ENCODE assay signal across 24 mouse cellular contexts in the genomic region with DNA sequence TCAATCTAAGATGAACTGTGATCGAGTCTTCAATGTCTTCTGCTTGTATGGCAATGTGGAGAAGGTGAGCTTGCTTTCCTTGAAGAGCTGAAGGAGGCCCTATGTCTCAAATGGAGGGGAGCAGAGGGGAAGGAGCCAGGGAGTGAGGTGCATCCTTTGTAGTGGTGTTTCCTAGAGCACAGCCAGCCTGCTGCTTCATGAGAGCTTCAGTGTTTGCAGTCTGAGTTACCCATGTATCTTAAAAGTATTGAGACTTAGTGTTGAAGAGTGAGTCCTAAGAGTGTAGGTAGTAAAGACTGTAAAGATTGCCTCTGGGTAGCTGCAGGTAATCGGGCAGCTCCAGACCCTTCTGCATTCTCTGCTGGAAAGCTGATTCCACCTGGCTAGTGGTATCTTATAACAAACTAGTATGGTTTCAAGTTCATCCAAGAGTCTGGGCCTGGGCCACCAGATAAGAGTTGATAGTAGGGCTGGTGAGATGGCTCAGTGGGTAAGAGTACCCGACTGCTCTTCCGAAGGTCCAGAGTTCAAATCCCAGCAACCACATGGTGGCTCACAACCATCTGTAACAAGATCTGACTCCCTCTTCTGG. TPM values are rescaled to one million over a fixed set of nuclear protein-coding genes. Genes with fewer than 3 reads are reported as not detected.
DNase-seq lines count a peak whose midpoint lies in the region; ATAC-seq and TF ChIP-seq lines count a peak whose summit lies in the region.
"Had no signal": no experiment of that assay in that cellular context is flagged by ENCODE, and none has a peak within 500 bp of the region (broad histone marks: within the 10 kb centered on the region; RNA-seq: fewer than 3 reads in every experiment).

No protein-coding gene starts in this region.

- no peak for DNase-seq in gastrocnemius, adult 2 months
- no peak for DNase-seq in gastrocnemius, postnatal 25 days
- DNase-seq in midbrain, embryonic 10.5 days (ENCODE audit: low spot score): no peak
- no peak for DNase-seq in midbrain, postnatal 0 days (ENCODE audit: low spot score)
- DNase-seq in liver, embryonic 14.5 days (ENCODE audit: low read depth in 3 of 3, low spot score in 3 of 3): no peak
- DNase-seq in spleen, adult 12 weeks (ENCODE audit: low spot score): no peak
- no peak for DNase-seq in left cerebral cortex, postnatal 25 days (ENCODE audit: low spot score in 2 of 2)
- DNase-seq: adrenal gland, postnatal 25 days; heart, postnatal 14 days; kidney, adult 8-10 months; kidney, postnatal 14 days; midbrain, embryonic 14.5 days; right cerebral cortex, postnatal 14 days; spleen, adult 18-20 months had no signal

- H3K4me2 ChIP-seq in midbrain, postnatal 0 days (ENCODE audit: low read depth, low read length, poor library complexity, severe bottlenecking): no peak overlapping the region
- H3K4me2 ChIP-seq in liver, embryonic 14.5 days (ENCODE audit: low read depth): no peak overlapping the region
- H3K4me2 ChIP-seq in midbrain, embryonic 13.5 days (replicated peaks): no peak overlapping the region
- H3K4me2 ChIP-seq: forebrain, embryonic 12.5 days; heart, embryonic 12.5 days; limb, embryonic 12.5 days had no signal

- 90% methylated on average over 4 of the region's 4 CpGs for WGBS in midbrain, embryonic 10.5 days
- WGBS in midbrain, postnatal 0 days: 83% methylated on average over 4 of the region's 4 CpGs
- 55% methylated on average over 4 of the region's 4 CpGs for WGBS in liver, embryonic 14.5 days (ENCODE audit: insufficient replicate concordance)
- WGBS in midbrain, embryonic 13.5 days: 76% methylated on average over 4 of the region's 4 CpGs

- TF ChIP-seq EP300 in liver, embryonic 14.5 days (IDR thresholded peaks at IDR 0.05; ENCODE audit: low read depth): peak; percentile 42

- no peaks in the 10 kb centered on the region for H3K27me3 ChIP-seq in midbrain, embryonic 10.5 days (ENCODE audit: low read depth, poor library complexity, severe bottlenecking)
- H3K27me3 ChIP-seq in midbrain, postnatal 0 days (ENCODE audit: insufficient read depth, low read length): no peaks in the 10 kb centered on the region
- no peaks in the 10 kb centered on the region for H3K27me3 ChIP-seq in liver, embryonic 14.5 days (ENCODE audit: control insufficient read depth, insufficient read depth, low read length)
- no peaks in the 10 kb centered on the region for H3K27me3 ChIP-seq in midbrain, embryonic 13.5 days
- H3K27me3 ChIP-seq: forebrain, embryonic 12.5 days; heart, embryonic 12.5 days; hindbrain, embryonic 12.5 days; limb, embryonic 12.5 days had no signal

- no peak overlapping the region for H3K9ac ChIP-seq in midbrain, postnatal 0 days (replicated peaks; ENCODE audit: low read length, poor library complexity, severe bottlenecking)
- H3K9ac ChIP-seq in liver, embryonic 14.5 days (replicated peaks): no peak overlapping the region
- H3K9ac ChIP-seq in midbrain, embryonic 13.5 days (replicated peaks): no peak overlapping the region
- H3K9ac ChIP-seq: forebrain, embryonic 12.5 days; limb, embryonic 12.5 days had no signal

- H3K4me1 ChIP-seq in midbrain, embryonic 10.5 days: peaks cover 86% of the 10 kb centered on the region
- no peaks in the 10 kb centered on the region for H3K4me1 ChIP-seq in midbrain, postnatal 0 days (ENCODE audit: insufficient read depth, low read length)
- peaks cover 5 to 10% of the 10 kb centered on the region in 2 experiments for H3K4me1 ChIP-seq in liver, embryonic 14.5 days (replicated peaks; ENCODE audit: control insufficient read depth in 2 of 2, insufficient read depth in 2 of 2, low read length in 1 of 2)
- peaks cover 75% of the 10 kb centered on the region for H3K4me1 ChIP-seq in midbrain, embryonic 13.5 days (replicated peaks)

- no peaks in the 10 kb centered on the region for H3K9me3 ChIP-seq in midbrain, embryonic 10.5 days (replicated peaks)
- H3K9me3 ChIP-seq in midbrain, postnatal 0 days (ENCODE audit: low read length): no peaks in the 10 kb centered on the region
- H3K9me3 ChIP-seq in liver, embryonic 14.5 days (ENCODE audit: control insufficient read depth, low read length): no peaks in the 10 kb centered on the region
- H3K9me3 ChIP-seq in midbrain, embryonic 13.5 days: no peaks in the 10 kb centered on the region
- H3K9me3 ChIP-seq: forebrain, embryonic 12.5 days; heart, embryonic 12.5 days; hindbrain, embryonic 12.5 days; limb, embryonic 12.5 days had no signal

- intact Hi-C loops in gastrocnemius, adult 2 months (cut with DNase I): no loop called here
- intact Hi-C loops in left cerebral cortex, postnatal 25 days (cut with DNase I): no loop called here

- H3K4me3 ChIP-seq in gastrocnemius, adult 2 months: no peak overlapping the region
- H3K4me3 ChIP-seq in midbrain, embryonic 10.5 days: peak overlapping the region; percentile 15; the same call in 1 of the 2 replicates
- no peak overlapping the region for H3K4me3 ChIP-seq in midbrain, postnatal 0 days (ENCODE audit: low read depth, low read length)
- H3K4me3 ChIP-seq in liver, embryonic 14.5 days (ENCODE audit: insufficient read depth in 1 of 2, low read depth in 2 of 2, low read length in 2 of 2): no peak overlapping the region
- H3K4me3 ChIP-seq in midbrain, embryonic 13.5 days (replicated peaks): no peak overlapping the region
- H3K4me3 ChIP-seq: forebrain, embryonic 12.5 days; heart, embryonic 12.5 days; hindbrain, embryonic 12.5 days; limb, embryonic 12.5 days had no signal

- TF ChIP-seq CTCF in gastrocnemius, adult 2 months (IDR thresholded peaks at IDR 0.05): no peak
- no peak for TF ChIP-seq CTCF in midbrain, postnatal 0 days (IDR thresholded peaks at IDR 0.05)
- TF ChIP-seq CTCF in liver, embryonic 14.5 days (IDR thresholded peaks at IDR 0.05; ENCODE audit: low read depth): no peak

- no peak for ATAC-seq in midbrain, postnatal 0 days (ENCODE audit: low FRiP score)
- ATAC-seq in liver, embryonic 14.5 days (ENCODE audit: insufficient read depth): peak; percentile 48; the same call in 1 of the 2 replicates
- ATAC-seq in midbrain, embryonic 13.5 days: no peak
- ATAC-seq: inflammation-experienced regulatory T-cells, adult 6 months; lung, postnatal 0 days had no signal

- H3K36me3 ChIP-seq in midbrain, embryonic 10.5 days: peaks cover 95% of the 10 kb centered on the region
- H3K36me3 ChIP-seq in midbrain, postnatal 0 days (ENCODE audit: insufficient read depth, low read length): peaks cover 69% of the 10 kb centered on the region
- peaks cover 92% of the 10 kb centered on the region for H3K36me3 ChIP-seq in liver, embryonic 14.5 days (replicated peaks; ENCODE audit: control insufficient read depth, insufficient read depth, low read depth)
- H3K36me3 ChIP-seq in midbrain, embryonic 13.5 days: peaks cover 91% of the 10 kb centered on the region

- peak overlapping the region; percentile 31; the same call in 1 of the 2 replicates for H3K27ac ChIP-seq in gastrocnemius, adult 2 months
- H3K27ac ChIP-seq in midbrain, embryonic 10.5 days (replicated peaks): no peak overlapping the region
- H3K27ac ChIP-seq in midbrain, postnatal 0 days (ENCODE audit: low read depth, low read length): no peak overlapping the region
- H3K27ac ChIP-seq in liver, embryonic 14.5 days: no peak overlapping the region
- no peak overlapping the region for H3K27ac ChIP-seq in midbrain, embryonic 13.5 days
- H3K27ac ChIP-seq: limb, embryonic 12.5 days; macrophage had no signal

RNA-seq across cellular contexts. Expression of a gene that starts 6.1 kb away (rescaled TPM):
- 100 to 1,000 TPM; 173 to 338 TPM for total RNA-seq in gastrocnemius, adult 2 months (2021)
- 100 to 1,000 TPM; 185 to 241 TPM for total RNA-seq in gastrocnemius, postnatal 25 days (2021)
- polyA plus RNA-seq in midbrain, embryonic 10.5 days (2016; fragmentation: Nextera tagmentation; extraction: Ambion mirVana): 85.1 and 94.5 TPM in 2 replicates
- total RNA-seq in midbrain, postnatal 0 days (2014; rRNA removed): 89.3 and 104 TPM in 2 replicates
- polyA plus RNA-seq in midbrain, postnatal 0 days (2015; fragmentation: Nextera tagmentation; extraction: Ambion mirVana): 103 and 107 TPM in 2 replicates
- polyA plus RNA-seq in liver, embryonic 14.5 days (2012; rRNA removed): 62.4 and 62.7 TPM in 2 replicates
- 92.5 and 97.4 TPM in 2 replicates for polyA plus RNA-seq in liver, embryonic 14.5 days (2014; fragmentation: Nextera tagmentation; extraction: Ambion mirVana)
- 69.4 and 71.6 TPM in 2 replicates for polyA plus RNA-seq in midbrain, embryonic 13.5 days (2015; fragmentation: Nextera tagmentation; extraction: Ambion mirVana)
- 10 to 100 TPM; 41.5 to 46.6 TPM for total RNA-seq in left cerebral cortex, postnatal 25 days (2021)

RNA-seq across cellular contexts. Expression of a gene that starts 10.6 kb away (rescaled TPM):
- total RNA-seq in gastrocnemius, adult 2 months (2021): 100 to 1,000 TPM; 131 to 143 TPM
- 100 to 1,000 TPM; 118 to 120 TPM for total RNA-seq in gastrocnemius, postnatal 25 days (2021)
- polyA plus RNA-seq in midbrain, embryonic 10.5 days (2016; fragmentation: Nextera tagmentation; extraction: Ambion mirVana): 279 and 293 TPM in 2 replicates
- 253 and 265 TPM in 2 replicates for total RNA-seq in midbrain, postnatal 0 days (2014; rRNA removed)
- polyA plus RNA-seq in midbrain, postnatal 0 days (2015; fragmentation: Nextera tagmentation; extraction: Ambion mirVana): 146 and 175 TPM in 2 replicates
- 110 and 138 TPM in 2 replicates for polyA plus RNA-seq in liver, embryonic 14.5 days (2012; rRNA removed)
- 83.1 and 91.3 TPM in 2 replicates for polyA plus RNA-seq in liver, embryonic 14.5 days (2014; fragmentation: Nextera tagmentation; extraction: Ambion mirVana)
- polyA plus RNA-seq in midbrain, embryonic 13.5 days (2015; fragmentation: Nextera tagmentation; extraction: Ambion mirVana): 238 and 239 TPM in 2 replicates
- total RNA-seq in left cerebral cortex, postnatal 25 days (2021): 100 to 1,000 TPM; 375 to 411 TPM

RNA-seq across cellular contexts. Expression of a gene that starts 14.7 kb away (rescaled TPM):
- total RNA-seq in gastrocnemius, adult 2 months (2021): 1 to 10 TPM; 2.6 to 7.3 TPM
- 1 to 10 TPM; 3.2 to 5.4 TPM for total RNA-seq in gastrocnemius, postnatal 25 days (2021)
- 3.1 and 3.7 TPM in 2 replicates for polyA plus RNA-seq in midbrain, embryonic 10.5 days (2016; fragmentation: Nextera tagmentation; extraction: Ambion mirVana)
- total RNA-seq in midbrain, postnatal 0 days (2014; rRNA removed): 3.4 and 3.5 TPM in 2 replicates
- polyA plus RNA-seq in midbrain, postnatal 0 days (2015; fragmentation: Nextera tagmentation; extraction: Ambion mirVana): 4.8 and 5.1 TPM in 2 replicates
- polyA plus RNA-seq in liver, embryonic 14.5 days (2012; rRNA removed): 2.3 and 3.3 TPM in 2 replicates
- 0.98 and 1.1 TPM in 2 replicates for polyA plus RNA-seq in liver, embryonic 14.5 days (2014; fragmentation: Nextera tagmentation; extraction: Ambion mirVana)
- polyA plus RNA-seq in midbrain, embryonic 13.5 days (2015; fragmentation: Nextera tagmentation; extraction: Ambion mirVana): 4.5 and 5.8 TPM in 2 replicates
- 1 to 10 TPM; 2.2 to 2.7 TPM for total RNA-seq in left cerebral cortex, postnatal 25 days (2021)

RNA-seq across cellular contexts. Expression of a gene that starts 30.2 kb away (rescaled TPM):
- total RNA-seq in gastrocnemius, adult 2 months (2021): under 1 TPM; 0.71 to 0.89 TPM
- total RNA-seq in gastrocnemius, postnatal 25 days (2021): under 1 TPM; 0.51 to 0.78 TPM
- 3.5 and 4.0 TPM in 2 replicates for polyA plus RNA-seq in midbrain, embryonic 10.5 days (2016; fragmentation: Nextera tagmentation; extraction: Ambion mirVana)
- total RNA-seq in midbrain, postnatal 0 days (2014; rRNA removed): 0.80 and 1.0 TPM in 2 replicates
- 1.9 TPM in 2 replicates for polyA plus RNA-seq in midbrain, postnatal 0 days (2015; fragmentation: Nextera tagmentation; extraction: Ambion mirVana)
- 4.3 and 4.7 TPM in 2 replicates for polyA plus RNA-seq in liver, embryonic 14.5 days (2012; rRNA removed)
- 4.0 and 4.8 TPM in 2 replicates for polyA plus RNA-seq in liver, embryonic 14.5 days (2014; fragmentation: Nextera tagmentation; extraction: Ambion mirVana)
- polyA plus RNA-seq in midbrain, embryonic 13.5 days (2015; fragmentation: Nextera tagmentation; extraction: Ambion mirVana): 1.9 and 2.3 TPM in 2 replicates
- total RNA-seq in left cerebral cortex, postnatal 25 days (2021): 1 to 10 TPM; 2.4 to 2.9 TPM

RNA-seq across cellular contexts. Expression of a gene that starts 44.7 kb away (rescaled TPM):
- not detected for total RNA-seq in gastrocnemius, adult 2 months (2021)
- not detected for total RNA-seq in gastrocnemius, postnatal 25 days (2021)
- 0.62 and 0.85 TPM in 2 replicates for polyA plus RNA-seq in midbrain, embryonic 10.5 days (2016; fragmentation: Nextera tagmentation; extraction: Ambion mirVana)
- 0.38 and 12.5 TPM in 2 replicates for total RNA-seq in midbrain, postnatal 0 days (2014; rRNA removed)
- 3.8 and 4.8 TPM in 2 replicates for polyA plus RNA-seq in midbrain, postnatal 0 days (2015; fragmentation: Nextera tagmentation; extraction: Ambion mirVana)
- polyA plus RNA-seq in liver, embryonic 14.5 days (2012; rRNA removed): 0.09 and 0.42 TPM in 2 replicates
- 0.40 TPM in 1 of 2 replicates, not detected in the other for polyA plus RNA-seq in liver, embryonic 14.5 days (2014; fragmentation: Nextera tagmentation; extraction: Ambion mirVana)
- polyA plus RNA-seq in midbrain, embryonic 13.5 days (2015; fragmentation: Nextera tagmentation; extraction: Ambion mirVana): 8.5 and 9.8 TPM in 2 replicates
- under 1 TPM in 1 of 2 experiments, not detected in 1; 0.50 TPM for total RNA-seq in left cerebral cortex, postnatal 25 days (2021)
- total RNA-seq: adrenal gland, postnatal 25 days; layer of hippocampus, adult 18-20 months; layer of hippocampus, postnatal 14 days had no signal
- polyA plus RNA-seq: macrophage had no signal
